Mouse (Mus musculus) heart, adult 2 months (tissue): ENCODE measurements at regions not wholly inside any gene's neighbourhood (a gene's known extent, or its start where the extent isn't known, plus 50 kb on each side); places are given as distances from the start of the nearest gene placed in this dataset.

Experiments
- DNase-seq, 2 experiments: peaks; one replicate each; pipeline ENCODE4 v3.0.0; 2021
- H3K27ac ChIP-seq: fragments of 200-600 bp; 2 replicates; pipeline ENCODE4 v1.8.1; 2022
- H3K27me3 ChIP-seq: fragments of 200-500 bp; 2 replicates; pipeline ENCODE4 v1.6.1; 2012; ENCODE audit warnings: mild to moderate bottlenecking, low read length, inconsistent platforms, mixed read lengths; ENCODE audit not compliant: control insufficient read depth, insufficient read depth
- H3K36me3 ChIP-seq: fragments of 200-500 bp; 2 replicates; pipeline ENCODE4 v1.6.1; 2012; ENCODE audit warnings: low read length, inconsistent platforms; ENCODE audit not compliant: control insufficient read depth, insufficient read depth
- H3K4me1 ChIP-seq: fragments of 200-500 bp; 2 replicates; pipeline ENCODE4 v1.6.1; 2011; ENCODE audit warnings: low read length; ENCODE audit not compliant: control insufficient read depth, insufficient read depth
- H3K4me3 ChIP-seq: fragments of 200-600 bp; 2 replicates; pipeline ENCODE4 v1.8.1; 2022
- H3K79me2 ChIP-seq: fragments of 200-500 bp; replicated peaks from 2 replicates; pipeline ENCODE4 v1.6.1; 2012; ENCODE audit warnings: mild to moderate bottlenecking, inconsistent platforms, low read length, moderate library complexity, mixed read lengths; ENCODE audit not compliant: control insufficient read depth, insufficient read depth
- H3K9ac ChIP-seq: fragments of 200-500 bp; 2 replicates; pipeline ENCODE4 v1.6.1; 2012; ENCODE audit warnings: low read depth, mild to moderate bottlenecking, control low read depth, inconsistent platforms, low read length, mixed read lengths
- CTCF ChIP-seq: fragments of 200-600 bp; IDR thresholded peaks from 2 replicates; pipeline ENCODE4 v1.8.1; 2022; ENCODE audit warnings: antibody characterized with exemption, mild to moderate bottlenecking, moderate library complexity
- EP300 ChIP-seq: fragments of 200-500 bp; IDR thresholded peaks from 2 replicates; pipeline ENCODE4 v1.6.1; 2011; ENCODE audit warnings: low read depth, low read length, control low read depth; ENCODE audit not compliant: insufficient read depth
- POLR2A ChIP-seq: fragments of 200-500 bp; IDR thresholded peaks from 2 replicates; pipeline ENCODE4 v1.6.1; 2011; ENCODE audit warnings: mild to moderate bottlenecking, low read depth, low read length, control low read depth; ENCODE audit not compliant: insufficient read depth
- WGBS: fragments of 180-500 bp; shearing (Covaris S2); methylation state at CpG from one replicate; pipeline ENCODE4 v1.1.7; 2018; 5-methylcytosine and 5-hydroxymethylcytosine counted together
- intact Hi-C: fragments of 180-260 bp; cut with DNase I; formaldehyde crosslinking; loops from one replicate; pipeline ENCODE4 v1.15.1; 2025

DNA sequence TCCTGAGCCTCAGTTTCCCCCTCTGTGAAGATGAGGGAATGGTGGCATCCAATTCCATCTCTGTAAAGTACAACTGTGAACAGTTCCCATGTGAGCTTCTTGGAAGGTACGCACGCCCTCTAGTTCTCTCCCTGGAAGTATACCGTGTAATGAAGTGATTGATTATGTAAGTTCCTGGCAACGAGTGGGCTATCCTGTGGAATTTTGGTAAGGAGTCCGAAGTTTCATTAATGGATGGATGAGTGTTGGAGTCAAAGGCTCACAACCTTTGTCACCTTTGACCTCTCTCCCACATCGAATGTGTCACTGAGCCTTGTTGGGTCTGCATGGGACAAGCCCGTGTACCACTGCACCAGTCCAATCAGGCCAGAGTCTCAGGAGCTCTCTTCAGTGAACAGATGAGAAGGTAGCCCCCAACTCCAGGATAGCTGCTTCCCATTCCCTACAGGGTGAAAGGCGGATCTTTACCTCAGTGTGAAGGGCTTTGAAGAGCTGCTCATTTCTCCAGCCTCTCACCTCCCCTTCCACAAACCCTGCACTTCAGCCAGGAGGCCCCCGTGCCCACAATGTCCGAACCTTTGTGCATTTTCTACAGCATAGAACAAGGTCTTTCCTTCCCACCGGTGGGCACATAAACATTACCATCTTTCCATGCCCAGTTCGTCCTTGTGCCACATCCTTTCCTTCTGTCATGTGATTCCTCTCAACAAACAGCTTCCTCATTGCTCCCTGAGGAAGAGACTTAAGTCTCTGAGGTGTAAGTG is 217.8 kb downstream of the Mycn start:
- Histone ChIP-seq H3K4me3 (no peak overlapping the region), H3K79me2 (no peaks in the 10 kb centered on the region), H3K4me1 (no peaks in the 10 kb centered on the region), H3K9ac (no peak overlapping the region), H3K27me3 (no peaks in the 10 kb centered on the region; the same call in 1 of the 2 replicates), H3K27ac (no peak overlapping the region), H3K36me3 (no peaks in the 10 kb centered on the region)
- intact Hi-C loops, result no loop called here
- WGBS, result 87% methylated on average over 12 of the region's 12 CpGs
- TF ChIP-seq POLR2A, result no peak
- no peak for TF ChIP-seq EP300
- no peak for TF ChIP-seq CTCF
- DNase-seq, result no peak

GRCm38 (mm10) chr12:12722982-12723661 is 218.6 kb downstream of the Mycn start:
- H3K4me3 ChIP-seq, result no peak overlapping the region
- no peak overlapping the region for H3K9ac ChIP-seq
- intact Hi-C loops, result no loop called here
- H3K27ac ChIP-seq, result no peak overlapping the region
- no peaks in the 10 kb centered on the region for H3K4me1 ChIP-seq
- TF ChIP-seq POLR2A (no peak), EP300 (no peak), CTCF (no peak)
- no peaks in the 10 kb centered on the region; the same call in 1 of the 2 replicates for H3K27me3 ChIP-seq
- 85% methylated on average over 20 of the region's 20 CpGs for WGBS
- H3K79me2 ChIP-seq, result no peaks in the 10 kb centered on the region
- no peaks in the 10 kb centered on the region for H3K36me3 ChIP-seq
- DNase-seq, result no peak

DNA sequence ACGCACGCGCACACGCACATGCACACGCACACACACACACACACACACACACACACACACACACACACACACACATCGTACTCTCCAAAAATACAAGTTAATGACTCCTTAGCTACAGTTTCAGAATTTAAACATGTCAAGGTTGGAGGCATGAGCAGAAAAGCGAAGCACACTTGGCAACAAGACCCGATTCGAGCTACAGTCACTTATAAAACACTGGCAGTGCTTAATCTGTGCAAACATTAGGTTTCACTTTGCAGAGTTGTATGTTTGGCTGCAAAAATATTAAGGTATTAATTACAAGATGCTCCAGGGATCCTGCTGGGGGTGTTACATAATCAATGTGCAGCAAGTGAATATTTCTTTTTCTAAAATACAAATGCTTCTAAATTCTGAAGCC is 225.0 kb downstream of the Mycn start:
- H3K27me3 ChIP-seq, result no peaks in the 10 kb centered on the region
- H3K27ac ChIP-seq, result no peak overlapping the region
- H3K4me3 ChIP-seq, result no peak overlapping the region
- no peaks in the 10 kb centered on the region for H3K36me3 ChIP-seq
- no peaks in the 10 kb centered on the region for H3K4me1 ChIP-seq
- no peak overlapping the region for H3K9ac ChIP-seq
- 87% methylated on average over 9 of the region's 9 CpGs for WGBS
- intact Hi-C loops, result no loop called here
- no peaks in the 10 kb centered on the region for H3K79me2 ChIP-seq
- TF ChIP-seq EP300, result no peak
- TF ChIP-seq POLR2A, result no peak
- TF ChIP-seq CTCF, result no peak
- no peak for DNase-seq

- WGBS, result 81% methylated on average over 7 of the region's 7 CpGs
- Histone ChIP-seq H3K4me1 (no peaks in the 10 kb centered on the region), H3K27ac (no peak overlapping the region), H3K4me3 (no peak overlapping the region), H3K79me2 (no peaks in the 10 kb centered on the region), H3K9ac (no peak overlapping the region), H3K27me3 (no peaks in the 10 kb centered on the region), H3K36me3 (no peaks in the 10 kb centered on the region)
- TF ChIP-seq EP300 (no peak), CTCF (no peak), POLR2A (no peak)
- intact Hi-C loops, result no loop called here
- no peak for DNase-seq
Measured at GRCm38 (mm10) chr12:12715956-12716669, 225.6 kb downstream of the Mycn start.

- WGBS, result 41% methylated on average over 4 of the region's 4 CpGs
- Histone ChIP-seq H3K27me3 (no peaks in the 10 kb centered on the region), H3K27ac (no peak overlapping the region), H3K36me3 (no peaks in the 10 kb centered on the region), H3K4me3 (no peak overlapping the region), H3K79me2 (no peaks in the 10 kb centered on the region), H3K9ac (no peak overlapping the region), H3K4me1 (no peaks in the 10 kb centered on the region)
- intact Hi-C loops, result no loop called here
- DNase-seq, result no peak
- TF ChIP-seq POLR2A (no peak), EP300 (no peak), CTCF (no peak)
Measured at GRCm38 (mm10) chr12:12715528-12715927, 226.2 kb downstream of the Mycn start.
